Mouse (Mus musculus): ENCODE results near the gene Unc119. TPM values are rescaled to one million over a fixed set of nuclear protein-coding genes. Genes with fewer than 3 reads are reported as not detected.

Unc119 gene
- total and polyA plus RNA-seq, 2 experiments from 2014 or later: 82.0 to 125 TPM

DNA sequence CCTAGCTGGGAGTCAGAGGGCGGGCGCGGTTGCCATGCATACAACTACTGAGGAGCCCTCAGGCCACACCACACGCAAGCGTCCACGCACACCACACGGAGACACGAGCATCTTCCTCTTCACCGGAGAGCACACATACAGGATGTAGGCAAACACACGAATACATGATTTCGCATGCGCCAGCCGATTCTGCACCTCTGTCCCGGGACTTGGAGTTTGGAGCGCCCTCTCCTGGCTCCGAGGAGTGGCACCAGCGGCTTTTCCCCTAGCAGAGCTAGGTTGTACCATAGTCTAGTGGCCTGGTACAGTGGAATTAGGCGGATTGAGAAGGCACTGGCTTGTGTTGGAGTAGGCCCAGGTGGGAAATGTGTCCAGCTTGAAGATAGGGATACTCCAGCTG lies 54.1 kb downstream of the Unc119 start:
- ATAC-seq (peak; percentile 60), DNase-seq (ENCODE audit: low spot score) (peak; percentile 87)
- no peaks in the 10 kb centered on the region for H3K27me3 ChIP-seq (ENCODE audit: insufficient read depth, low read length)
- H3K4me1 ChIP-seq (ENCODE audit: insufficient read depth, low read length): no peaks in the 10 kb centered on the region
- TF ChIP-seq CTCF (IDR thresholded peaks at IDR 0.05; ENCODE audit: low read depth): peak; percentile 82
- H3K27ac ChIP-seq: no peak overlapping the region
- H3K4me2 ChIP-seq (ENCODE audit: low read depth, low read length): peak overlapping the region; percentile 33
- WGBS: 14% methylated on average over 18 of the region's 18 CpGs
- H3K4me3 ChIP-seq (ENCODE audit: low read length): no peak overlapping the region
- no peaks in the 10 kb centered on the region for H3K36me3 ChIP-seq (ENCODE audit: insufficient read depth, low read length)
- H3K9me3 ChIP-seq (ENCODE audit: low read length): no peaks in the 10 kb centered on the region
- H3K9ac ChIP-seq (replicated peaks; ENCODE audit: low read length): no peak overlapping the region; the same call in 1 of the 2 replicates

DNA sequence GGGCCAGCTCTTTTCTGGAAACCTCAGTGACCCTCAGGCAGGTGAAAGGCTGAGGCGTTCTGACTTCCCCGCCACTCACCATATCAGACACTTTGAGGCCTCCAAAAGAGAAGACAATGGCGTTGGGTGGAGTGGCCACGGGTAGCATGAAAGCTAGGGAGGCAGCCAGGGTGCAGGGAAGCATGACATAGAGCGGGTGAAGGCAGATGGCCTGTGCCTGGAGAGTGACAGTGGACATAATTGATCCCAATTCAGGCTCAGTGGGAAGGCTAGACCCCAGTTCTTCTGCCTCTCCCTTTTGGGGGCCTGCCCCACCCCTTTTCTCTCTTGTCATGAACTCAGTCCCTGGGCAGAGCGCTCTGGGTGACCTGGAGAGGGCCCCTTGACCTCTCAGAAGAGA lies 54.9 kb downstream of the Unc119 start:
- Histone ChIP-seq H3K36me3 (ENCODE audit: insufficient read depth, low read length) (no peaks in the 10 kb centered on the region), H3K4me1 (ENCODE audit: insufficient read depth, low read length) (no peaks in the 10 kb centered on the region), H3K4me3 (ENCODE audit: low read length) (no peak overlapping the region), H3K4me2 (ENCODE audit: low read depth, low read length) (no peak overlapping the region), H3K27ac (no peak overlapping the region), H3K27me3 (ENCODE audit: insufficient read depth, low read length) (no peaks in the 10 kb centered on the region), H3K9me3 (ENCODE audit: low read length) (no peaks in the 10 kb centered on the region), H3K9ac (replicated peaks; ENCODE audit: low read length) (no peak overlapping the region)
- 54% methylated on average over 6 of the region's 6 CpGs for WGBS
- DNase-seq (ENCODE audit: low spot score): peak; percentile 2
- TF ChIP-seq CTCF (IDR thresholded peaks at IDR 0.05; ENCODE audit: low read depth): no peak
- no peak; the same call in 1 of the 2 replicates for ATAC-seq

Other genes starting within 250 kb of the Unc119 start
- gene Fam222b, start 248.8 kb upstream of the Unc119 start, total RNA-seq (2014; rRNA removed): 27.6 and 32.6 TPM in 2 replicates
- gene Fam222b, start 248.8 kb upstream of the Unc119 start, polyA plus RNA-seq (2015; fragmentation: Nextera tagmentation; extraction: Ambion mirVana): 22.6 and 22.9 TPM in 2 replicates
- gene Traf4, start 177.9 kb upstream of the Unc119 start, total RNA-seq (2014; rRNA removed): 124 and 130 TPM in 2 replicates
- 79.5 and 88.7 TPM in 2 replicates for gene Traf4, start 177.9 kb upstream of the Unc119 start, polyA plus RNA-seq (2015; fragmentation: Nextera tagmentation; extraction: Ambion mirVana)
- 7.6 and 11.8 TPM in 2 replicates for gene Nek8, start 166.8 kb upstream of the Unc119 start, total RNA-seq (2014; rRNA removed)
- gene Nek8, start 166.8 kb upstream of the Unc119 start, polyA plus RNA-seq (2015; fragmentation: Nextera tagmentation; extraction: Ambion mirVana): 7.3 and 7.7 TPM in 2 replicates
- gene Tlcd1, start 166.8 kb upstream of the Unc119 start, total RNA-seq (2014; rRNA removed): 37.5 and 46.1 TPM in 2 replicates
- 36.8 and 42.6 TPM in 2 replicates for gene Tlcd1, start 166.8 kb upstream of the Unc119 start, polyA plus RNA-seq (2015; fragmentation: Nextera tagmentation; extraction: Ambion mirVana)
- 418 and 469 TPM in 2 replicates for gene Rpl23a, start 159.9 kb upstream of the Unc119 start, total RNA-seq (2014; rRNA removed)
- 906 and 915 TPM in 2 replicates for gene Rpl23a, start 159.9 kb upstream of the Unc119 start, polyA plus RNA-seq (2015; fragmentation: Nextera tagmentation; extraction: Ambion mirVana)
- 85.6 and 96.4 TPM in 2 replicates for gene Rab34, start 155.1 kb upstream of the Unc119 start, total RNA-seq (2014; rRNA removed)
- 63.5 and 76.2 TPM in 2 replicates for gene Rab34, start 155.1 kb upstream of the Unc119 start, polyA plus RNA-seq (2015; fragmentation: Nextera tagmentation; extraction: Ambion mirVana)
- gene Proca1, start 150.1 kb upstream of the Unc119 start, total RNA-seq (2014; rRNA removed): 1.9 and 4.9 TPM in 2 replicates
- gene Proca1, start 150.1 kb upstream of the Unc119 start, polyA plus RNA-seq (2015; fragmentation: Nextera tagmentation; extraction: Ambion mirVana): 5.6 and 5.8 TPM in 2 replicates
- gene Sdf2, start 97.7 kb upstream of the Unc119 start, total RNA-seq (2014; rRNA removed): 77.1 and 112 TPM in 2 replicates
- gene Sdf2, start 97.7 kb upstream of the Unc119 start, polyA plus RNA-seq (2015; fragmentation: Nextera tagmentation; extraction: Ambion mirVana): 107 and 113 TPM in 2 replicates
- 34.2 and 36.0 TPM in 2 replicates for gene Supt6, start 97.5 kb upstream of the Unc119 start, total RNA-seq (2014; rRNA removed)
- gene Supt6, start 97.5 kb upstream of the Unc119 start, polyA plus RNA-seq (2015; fragmentation: Nextera tagmentation; extraction: Ambion mirVana): 17.1 and 19.0 TPM in 2 replicates
- gene 2610507B11Rik, start 81.7 kb upstream of the Unc119 start, total RNA-seq (2014; rRNA removed): 86.2 and 93.6 TPM in 2 replicates
- gene 2610507B11Rik, start 81.7 kb upstream of the Unc119 start, polyA plus RNA-seq (2015; fragmentation: Nextera tagmentation; extraction: Ambion mirVana): 78.2 and 79.0 TPM in 2 replicates
- gene BC030499, start 52.6 kb upstream of the Unc119 start, total RNA-seq (2014; rRNA removed): 0.10 TPM in 1 of 2 replicates, not detected in the other
- 0.15 TPM in 1 of 2 replicates, not detected in the other for gene BC030499, start 52.6 kb upstream of the Unc119 start, polyA plus RNA-seq (2015; fragmentation: Nextera tagmentation; extraction: Ambion mirVana)
- 26.7 and 31.4 TPM in 2 replicates for gene Spag5, start 42.0 kb upstream of the Unc119 start, total RNA-seq (2014; rRNA removed)
- 9.1 and 9.9 TPM in 2 replicates for gene Spag5, start 42.0 kb upstream of the Unc119 start, polyA plus RNA-seq (2015; fragmentation: Nextera tagmentation; extraction: Ambion mirVana)
- gene Aldoc, start 20.5 kb upstream of the Unc119 start, total RNA-seq (2014; rRNA removed): 798 and 822 TPM in 2 replicates
- 693 and 762 TPM in 2 replicates for gene Aldoc, start 20.5 kb upstream of the Unc119 start, polyA plus RNA-seq (2015; fragmentation: Nextera tagmentation; extraction: Ambion mirVana)
- 88.3 and 89.0 TPM in 2 replicates for gene Pigs, start 15.1 kb upstream of the Unc119 start, total RNA-seq (2014; rRNA removed)
- gene Pigs, start 15.1 kb upstream of the Unc119 start, polyA plus RNA-seq (2015; fragmentation: Nextera tagmentation; extraction: Ambion mirVana): 105 TPM in 2 replicates
- not detected in 2 replicates for gene Foxn1, start 43.1 kb downstream of the Unc119 start, total RNA-seq (2014; rRNA removed)
- gene Foxn1, start 43.1 kb downstream of the Unc119 start, polyA plus RNA-seq (2015; fragmentation: Nextera tagmentation; extraction: Ambion mirVana): not detected in 2 replicates
- 0.10 TPM in 1 of 2 replicates, not detected in the other for gene Slc13a2, start 78.7 kb downstream of the Unc119 start, total RNA-seq (2014; rRNA removed)
- not detected in 2 replicates for gene Slc13a2, start 78.7 kb downstream of the Unc119 start, polyA plus RNA-seq (2015; fragmentation: Nextera tagmentation; extraction: Ambion mirVana)
- gene Slc46a1, start 122.2 kb downstream of the Unc119 start, total RNA-seq (2014; rRNA removed): 18.7 and 20.6 TPM in 2 replicates
- 19.5 and 21.7 TPM in 2 replicates for gene Slc46a1, start 122.2 kb downstream of the Unc119 start, polyA plus RNA-seq (2015; fragmentation: Nextera tagmentation; extraction: Ambion mirVana)
- 85.9 and 87.8 TPM in 2 replicates for gene Sarm1, start 154.3 kb downstream of the Unc119 start, total RNA-seq (2014; rRNA removed)
- gene Sarm1, start 154.3 kb downstream of the Unc119 start, polyA plus RNA-seq (2015; fragmentation: Nextera tagmentation; extraction: Ambion mirVana): 30.8 and 32.7 TPM in 2 replicates
- 109 and 152 TPM in 2 replicates for gene Vtn, start 155.6 kb downstream of the Unc119 start, total RNA-seq (2014; rRNA removed)
- 118 and 133 TPM in 2 replicates for gene Vtn, start 155.6 kb downstream of the Unc119 start, polyA plus RNA-seq (2015; fragmentation: Nextera tagmentation; extraction: Ambion mirVana)
- gene Sebox, start 160.0 kb downstream of the Unc119 start, total RNA-seq (2014; rRNA removed): 0.58 and 0.78 TPM in 2 replicates
- 0.15 and 0.26 TPM in 2 replicates for gene Sebox, start 160.0 kb downstream of the Unc119 start, polyA plus RNA-seq (2015; fragmentation: Nextera tagmentation; extraction: Ambion mirVana)
- gene Tmem199, start 168.7 kb downstream of the Unc119 start, total RNA-seq (2014; rRNA removed): 40.3 and 42.1 TPM in 2 replicates
- gene Tmem199, start 168.7 kb downstream of the Unc119 start, polyA plus RNA-seq (2015; fragmentation: Nextera tagmentation; extraction: Ambion mirVana): 84.8 and 86.9 TPM in 2 replicates
- gene Poldip2, start 168.7 kb downstream of the Unc119 start, total RNA-seq (2014; rRNA removed): 134 and 143 TPM in 2 replicates
- 165 and 170 TPM in 2 replicates for gene Poldip2, start 168.7 kb downstream of the Unc119 start, polyA plus RNA-seq (2015; fragmentation: Nextera tagmentation; extraction: Ambion mirVana)
- gene Tnfaip1, start 192.8 kb downstream of the Unc119 start, total RNA-seq (2014; rRNA removed): 36.6 and 46.2 TPM in 2 replicates
- gene Tnfaip1, start 192.8 kb downstream of the Unc119 start, polyA plus RNA-seq (2015; fragmentation: Nextera tagmentation; extraction: Ambion mirVana): 56.1 and 56.2 TPM in 2 replicates
- gene Ift20, start 192.9 kb downstream of the Unc119 start, total RNA-seq (2014; rRNA removed): 96.2 and 109 TPM in 2 replicates
- gene Ift20, start 192.9 kb downstream of the Unc119 start, polyA plus RNA-seq (2015; fragmentation: Nextera tagmentation; extraction: Ambion mirVana): 123 and 136 TPM in 2 replicates
- 39.0 and 44.5 TPM in 2 replicates for gene Tmem97, start 207.3 kb downstream of the Unc119 start, total RNA-seq (2014; rRNA removed)
- gene Tmem97, start 207.3 kb downstream of the Unc119 start, polyA plus RNA-seq (2015; fragmentation: Nextera tagmentation; extraction: Ambion mirVana): 42.8 and 43.5 TPM in 2 replicates